Mouse (Mus musculus) heart, postnatal 36 days (tissue): ENCODE measurements around the gene Crabp1. TPM values are rescaled to one million over a fixed set of nuclear protein-coding genes. Genes with fewer than 3 reads are reported as not detected.

Experiments
- DNase-seq, 2 experiments: peaks; one replicate each; pipeline ENCODE4 v3.0.0; 2021 to 2022
- intact Hi-C: fragments of 180-260 bp; cut with DNase I; formaldehyde crosslinking; loops from one replicate; pipeline ENCODE4 v1.15.1; 2025
- total RNA-seq, 2 experiments: library from RNA; stranded (reverse); gene quantifications; 2 replicates each; pipeline ENCODE4 v1.2.3; 2021

Gene Crabp1
- not detected for total RNA-seq

DNA sequence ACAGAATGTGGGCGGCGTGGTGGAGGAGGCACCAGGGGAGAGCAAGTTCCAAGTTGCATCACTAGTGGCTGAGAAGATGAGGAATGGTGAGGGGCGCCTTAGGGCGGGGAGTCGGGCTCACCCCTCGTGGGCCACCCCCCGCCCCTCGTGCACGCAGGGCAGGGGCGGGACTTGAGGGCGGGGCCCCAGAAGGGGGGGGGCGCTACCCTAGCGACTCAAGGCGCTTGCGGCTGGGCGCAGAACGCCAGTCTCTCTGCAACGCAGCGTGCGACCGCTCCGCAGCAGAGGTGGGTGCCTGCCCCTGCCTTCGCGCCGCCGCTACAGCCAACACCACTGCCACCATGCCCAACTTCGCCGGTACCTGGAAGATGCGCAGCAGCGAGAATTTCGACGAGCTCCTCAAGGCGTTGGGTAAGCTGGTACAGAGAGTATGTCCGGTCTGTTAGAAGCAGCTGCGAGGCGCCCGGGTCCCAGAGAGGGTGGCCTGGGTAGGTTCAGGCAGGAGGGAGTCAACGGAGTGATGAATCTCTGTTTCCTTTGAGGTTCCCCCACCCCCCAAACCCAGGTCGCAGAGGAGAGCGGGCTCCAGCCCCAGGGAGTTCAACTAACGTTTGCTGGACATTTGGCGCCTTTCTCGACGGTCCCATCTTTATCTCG lies at the start of gene Crabp1:
Crabp1 (plus strand) TSS at position 188 of the 657 bp plus-strand sequence.
- no peak for DNase-seq
- intact Hi-C loops = no loop called here

DNA sequence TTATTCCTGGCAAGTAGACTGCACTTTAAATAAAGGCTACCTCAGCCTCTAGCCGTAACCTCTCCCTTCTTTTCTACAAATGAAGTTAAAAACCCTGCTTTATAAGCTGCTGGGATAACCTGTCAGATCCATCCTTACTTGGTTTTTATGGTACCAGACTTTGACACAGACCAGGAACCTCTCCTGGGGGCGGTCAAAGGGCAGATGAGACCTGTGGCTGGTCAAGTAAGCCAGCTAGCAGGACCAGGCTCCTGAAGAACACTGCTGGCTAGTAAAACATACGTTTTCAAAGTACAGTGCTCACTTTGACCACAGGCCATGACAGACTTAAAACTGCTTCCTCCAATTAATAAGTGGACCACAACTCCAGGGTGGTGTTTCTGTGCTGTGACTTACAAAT lies 48.8 kb upstream of the Crabp1 start:
- no peak for DNase-seq
- intact Hi-C loops = no loop called here

DNA sequence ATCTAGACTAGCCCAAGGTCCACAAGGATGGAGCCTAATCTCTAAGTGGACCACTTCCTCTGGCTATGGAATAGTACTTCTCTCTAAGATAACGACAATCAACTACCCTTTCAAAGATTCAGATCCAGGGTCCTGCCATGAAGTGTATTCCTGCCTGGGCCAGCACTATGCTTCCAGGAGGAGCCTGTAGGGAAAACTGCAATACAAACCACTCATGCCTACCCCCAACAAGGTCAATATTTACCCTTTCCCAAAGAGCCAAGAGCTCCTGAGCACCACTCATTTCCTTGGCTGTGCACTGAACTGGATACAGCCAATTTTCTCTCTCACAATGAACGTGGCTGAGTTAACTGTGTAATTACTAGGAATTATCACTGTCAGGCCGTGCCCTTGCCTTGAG lies 47.0 kb upstream of the Crabp1 start:
- intact Hi-C loops = no loop called here
- DNase-seq = no peak

DNA sequence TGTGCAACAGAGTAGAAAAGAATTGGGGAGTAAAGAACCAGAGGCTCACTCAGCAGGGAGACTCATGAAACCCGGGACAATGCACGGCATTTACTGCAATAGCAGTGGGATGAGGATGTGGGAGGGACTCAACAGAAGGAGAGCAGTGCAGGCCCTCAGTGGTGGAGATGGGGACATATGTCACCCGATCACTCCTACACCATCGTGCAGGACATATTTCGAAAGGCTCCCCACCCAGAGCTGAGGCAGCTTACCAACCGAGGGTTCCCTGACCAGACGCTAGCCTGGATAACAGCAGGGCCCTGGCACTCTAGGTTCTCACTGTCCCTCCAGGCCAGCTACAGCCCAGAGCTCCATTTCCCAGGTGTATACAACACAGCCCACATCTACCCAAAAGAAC lies 42.4 kb upstream of the Crabp1 start:
- no peak for DNase-seq

DNA sequence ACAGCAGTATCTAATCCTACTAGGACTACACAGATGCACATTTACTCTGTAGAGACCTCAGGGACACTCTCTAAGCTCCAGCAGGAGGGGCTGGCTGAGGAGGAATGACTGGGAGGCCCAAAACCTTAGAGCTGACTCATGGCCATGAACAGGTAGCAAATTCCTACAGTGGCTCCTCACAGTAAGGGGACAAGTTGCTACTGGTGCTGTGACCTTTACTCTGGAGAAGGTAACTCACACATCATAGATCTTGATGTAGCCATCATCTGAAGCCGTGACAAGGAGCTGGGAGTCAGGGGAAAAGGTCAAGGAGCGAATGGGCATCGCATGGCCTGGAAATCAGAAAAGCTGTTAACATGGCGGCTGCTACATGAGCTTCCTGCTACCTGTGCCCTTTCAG lies 42.0 kb upstream of the Crabp1 start:
- DNase-seq = no peak
- intact Hi-C loops = no loop called here

More for the DNA sequence above, 42.4 kb upstream of the Crabp1 start:
- intact Hi-C loops = no loop called here

DNA sequence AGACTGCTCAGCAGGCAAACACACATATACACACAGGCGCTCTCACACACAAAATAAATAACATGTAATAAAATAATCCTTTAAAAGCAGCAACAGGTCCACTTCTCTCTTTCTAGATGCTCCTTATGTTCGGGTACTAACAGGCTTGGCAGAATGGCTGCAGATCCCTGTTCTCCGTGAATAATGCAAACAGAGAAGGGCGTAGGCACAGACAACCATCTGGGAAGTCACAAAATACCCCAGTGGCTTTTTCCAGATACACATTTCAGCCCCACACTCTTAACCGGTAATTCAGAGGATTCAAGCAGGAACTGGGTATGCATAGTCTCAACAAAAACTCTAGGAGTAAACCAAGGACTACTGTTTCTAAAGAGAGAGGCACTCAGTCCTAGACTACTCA lies 38.2 kb upstream of the Crabp1 start:
- DNase-seq = no peak
- intact Hi-C loops = no loop called here

DNA sequence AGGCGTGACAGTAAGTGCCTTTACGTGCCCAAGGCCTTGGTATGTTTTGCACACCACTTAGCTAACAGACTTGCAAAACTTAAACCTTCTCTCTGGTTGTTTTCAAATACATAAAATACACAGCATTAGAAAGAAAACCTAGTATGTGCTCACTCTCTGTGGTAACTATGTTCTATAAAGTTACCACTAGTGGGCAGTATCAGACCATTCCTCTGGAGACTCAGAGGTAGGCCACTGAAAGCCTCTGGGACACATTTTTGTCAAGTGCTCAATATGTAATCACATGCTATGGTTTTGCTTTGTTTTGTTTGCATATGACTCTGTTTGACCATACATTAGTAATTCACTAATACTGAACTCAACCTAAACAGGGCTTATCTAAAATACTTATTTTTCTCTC lies 32.4 kb upstream of the Crabp1 start:
- intact Hi-C loops = loop anchor here (2.0 to 5.0 kb wide), 3 partner anchors 31 to 220 kb away; partner anchors contain the start of genes AY074887 and Psma4
- DNase-seq = no peak

DNA sequence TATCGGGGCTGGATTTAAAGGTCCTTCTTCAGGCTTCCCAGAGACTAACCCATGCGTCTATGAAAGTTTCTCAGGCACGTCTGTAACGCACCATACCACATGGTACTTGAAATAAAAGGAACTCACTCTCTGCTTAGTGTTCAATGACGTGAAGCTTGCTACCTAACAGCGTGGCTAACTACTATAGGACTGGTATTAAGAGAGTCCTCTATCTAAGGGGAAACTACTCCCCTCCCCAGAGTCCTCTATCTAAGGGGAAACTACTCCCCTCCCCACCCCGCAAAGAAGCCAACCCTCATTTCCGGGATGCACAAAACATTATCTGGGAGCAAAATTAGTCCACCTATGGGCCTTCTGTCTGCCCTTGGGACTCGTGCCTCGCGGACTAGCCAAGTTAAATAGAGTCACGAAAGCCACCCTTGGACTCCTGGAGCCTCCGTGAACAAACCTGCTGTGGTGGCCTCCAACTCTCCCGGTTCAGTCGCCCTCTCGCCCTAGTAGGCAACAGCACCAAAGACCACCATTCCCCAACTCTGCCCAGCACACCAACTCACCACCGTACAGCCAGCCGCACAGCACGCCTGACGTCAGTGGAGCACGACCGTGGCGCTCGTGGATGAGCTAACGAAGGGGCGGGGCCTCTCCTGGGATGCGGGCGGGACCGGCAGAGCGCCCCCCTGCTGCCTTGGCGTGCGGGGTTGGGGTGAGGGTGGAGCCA lies 30.5 kb upstream of the Crabp1 start, which contains the start of gene Wdr61:
Wdr61 (minus strand) TSS at position 599 of the 718 bp plus-strand sequence.
- intact Hi-C loops = loop anchor here (2.0 to 5.0 kb wide), 4 partner anchors 33 to 377 kb away; partner anchors contain the start of genes AY074887 and Psma4
- peak; percentile 98 to 99 for DNase-seq

DNA sequence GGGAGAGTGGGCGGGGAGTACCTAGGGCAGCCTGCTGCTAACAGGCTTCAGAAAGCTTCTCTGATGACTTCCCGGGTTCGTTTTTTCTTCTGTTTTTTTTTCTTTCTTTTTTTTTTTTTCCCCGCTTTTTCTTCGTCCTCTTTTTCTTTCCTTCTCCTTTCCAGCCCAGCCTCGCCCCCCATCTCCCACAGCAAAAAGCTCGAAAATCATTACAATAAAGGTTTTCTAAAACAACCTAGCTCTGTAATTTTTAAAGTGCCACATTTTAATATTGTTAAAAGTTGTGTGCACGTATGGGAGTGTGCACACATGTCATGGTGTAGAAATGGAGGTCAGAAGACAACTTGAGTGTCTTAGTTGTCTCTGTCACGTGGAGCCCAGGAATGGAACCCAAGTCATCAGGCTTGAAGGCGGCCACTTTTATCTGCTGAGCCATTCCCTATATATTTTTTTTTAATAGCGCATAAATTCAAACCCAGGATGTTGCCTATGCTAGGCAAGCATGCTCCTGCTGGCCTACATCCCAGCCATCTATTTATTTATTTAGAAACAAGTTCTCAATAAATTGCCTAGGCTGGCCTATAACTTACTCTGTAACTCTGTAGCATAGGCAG lies 29.8 kb upstream of the Crabp1 start:
- no peak for DNase-seq
- intact Hi-C loops = loop anchor here (2.0 to 5.0 kb wide), 2 partner anchors 218 to 376 kb away; partner anchors contain the start of genes AY074887 and Psma4

DNA sequence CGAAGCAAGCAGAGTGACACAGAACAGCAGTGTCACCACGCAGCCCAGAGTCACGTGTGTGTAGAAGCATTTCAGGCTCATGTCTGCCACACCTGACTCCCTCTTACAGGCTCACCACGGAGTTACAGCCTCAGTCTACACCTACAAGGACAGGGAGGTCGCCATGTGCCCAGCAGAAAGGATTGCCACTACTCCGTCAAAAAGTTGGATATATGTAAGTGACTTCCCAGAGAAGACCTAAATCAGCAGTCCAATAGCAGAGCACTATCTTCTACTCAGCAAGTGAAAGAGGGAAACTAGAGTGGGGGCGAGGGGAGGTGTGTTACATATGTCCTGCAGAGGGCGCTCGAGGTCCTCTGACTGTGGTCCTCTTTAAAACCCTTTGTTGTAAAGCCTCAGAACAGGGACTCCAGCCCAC lies 28.3 kb upstream of the Crabp1 start:
- peak; percentile 21 to 34 for DNase-seq

DNA sequence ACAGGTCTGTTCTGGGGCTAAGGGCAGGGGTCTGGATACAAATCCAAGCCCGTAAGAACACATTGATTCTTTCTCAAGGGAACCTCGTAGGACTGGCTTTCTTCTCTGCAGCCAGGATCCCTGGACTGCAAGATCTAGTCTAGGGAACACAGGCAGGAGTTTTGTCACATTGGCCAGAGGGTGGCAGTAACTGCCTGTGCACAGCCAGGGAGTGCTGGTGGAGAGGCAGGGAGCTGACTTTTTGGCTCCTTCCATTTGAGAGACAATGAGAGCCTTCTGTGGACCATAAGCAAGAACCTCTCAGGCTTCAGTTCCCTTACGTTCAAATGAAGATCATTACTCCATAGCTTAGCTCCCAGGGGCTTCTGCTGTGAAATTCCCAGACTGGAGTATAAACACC lies 26.2 kb upstream of the Crabp1 start:
- intact Hi-C loops = loop anchor here (2.0 kb wide), 1 partner anchor 82 kb away; no protein-coding TSS in a partner anchor
- peak; percentile 15 to 28 for DNase-seq

More for the DNA sequence above, 28.3 kb upstream of the Crabp1 start:
- intact Hi-C loops = loop anchor here (1.0 kb wide), 1 partner anchor 161 kb away; no protein-coding TSS in a partner anchor

DNA sequence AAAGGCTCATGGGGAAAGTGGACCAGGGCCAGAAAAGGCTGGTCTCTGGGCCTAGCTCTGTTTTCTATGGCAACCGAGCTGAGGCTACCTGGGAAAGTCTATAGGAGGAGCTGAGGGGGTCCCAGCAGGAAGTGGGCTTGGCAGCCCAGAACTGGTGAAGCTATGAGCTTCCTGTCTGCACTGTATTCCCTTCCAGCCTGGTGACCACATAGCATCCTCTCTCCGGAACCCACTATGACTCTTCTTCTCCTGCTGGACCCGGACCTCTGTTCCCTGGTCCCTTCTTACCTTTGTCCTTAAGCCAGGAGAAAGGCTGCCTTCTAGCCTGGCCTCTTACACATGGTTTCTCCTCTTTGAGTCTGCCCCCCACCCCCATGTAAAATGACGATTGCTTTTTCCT lies 20.7 kb upstream of the Crabp1 start:
- DNase-seq = no peak

DNA sequence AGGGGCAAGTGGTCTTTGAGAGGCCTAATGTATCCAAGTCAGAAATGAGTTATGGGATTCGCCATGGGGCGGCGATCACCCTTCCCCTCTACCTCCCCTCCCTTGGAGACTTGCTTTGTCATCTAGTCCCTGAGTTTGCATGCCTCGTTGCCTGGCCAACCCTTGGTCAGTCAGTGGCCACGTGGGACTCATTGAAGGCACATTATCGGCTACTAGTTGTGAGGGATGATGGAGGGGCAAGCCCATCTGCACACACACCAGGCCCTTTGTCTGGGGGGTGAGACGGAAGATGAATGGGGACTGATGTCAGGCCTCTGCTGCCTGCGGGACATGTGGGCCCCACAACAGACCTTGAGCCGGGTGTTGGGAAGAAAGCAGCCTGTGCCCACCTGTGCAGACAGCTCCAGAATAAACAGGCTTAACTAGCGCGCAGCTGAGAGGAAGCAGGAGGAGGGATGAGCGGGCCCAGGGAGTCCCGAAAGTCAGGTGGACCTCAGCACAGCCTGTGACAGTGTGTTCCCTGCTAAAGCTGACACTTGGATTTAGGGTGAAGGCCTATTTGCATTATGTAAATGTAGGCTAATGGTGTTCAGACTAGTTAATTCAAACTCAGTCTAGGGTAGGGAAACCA lies 18.7 kb upstream of the Crabp1 start:
- DNase-seq = no peak
- intact Hi-C loops = no loop called here

More for the DNA sequence above, 20.7 kb upstream of the Crabp1 start:
- intact Hi-C loops = no loop called here

DNA sequence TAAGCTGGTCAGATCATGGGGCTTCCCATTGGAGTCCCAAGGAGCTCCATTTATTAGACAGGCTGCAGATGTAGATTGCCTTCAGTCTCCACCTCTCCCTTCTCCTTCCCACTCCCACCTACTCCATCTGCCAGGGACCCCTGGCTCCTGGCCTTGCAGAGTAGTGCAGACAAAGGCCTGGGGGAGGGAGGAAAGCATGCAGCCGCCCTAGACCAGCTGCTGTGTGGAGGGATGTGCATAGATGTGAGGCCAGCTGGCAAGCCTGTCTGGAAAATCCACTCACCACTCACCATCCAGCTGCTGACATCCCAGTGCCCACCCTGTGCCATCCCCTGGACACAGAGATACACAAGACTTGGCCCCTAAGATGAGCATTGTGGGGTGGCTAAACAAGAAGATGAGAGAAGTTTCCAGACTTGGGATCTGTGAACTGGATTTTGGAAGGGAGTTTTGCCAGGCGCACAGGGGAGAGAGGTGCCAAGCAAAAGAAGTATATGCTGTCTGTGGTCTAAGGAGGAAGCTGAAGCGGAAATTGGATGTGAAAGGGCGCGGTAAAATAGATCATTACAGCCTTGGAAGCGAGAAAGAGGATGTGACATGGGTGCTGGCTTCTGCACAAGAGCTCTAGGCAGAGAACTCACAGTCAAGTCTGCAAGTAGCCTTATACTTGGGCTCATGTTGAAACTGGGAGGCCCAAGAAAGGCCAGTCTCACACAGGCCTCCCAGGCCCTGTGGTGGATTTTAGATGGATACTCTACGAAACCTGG lies 14.2 kb upstream of the Crabp1 start:
- intact Hi-C loops = no loop called here
- no peak for DNase-seq

DNA sequence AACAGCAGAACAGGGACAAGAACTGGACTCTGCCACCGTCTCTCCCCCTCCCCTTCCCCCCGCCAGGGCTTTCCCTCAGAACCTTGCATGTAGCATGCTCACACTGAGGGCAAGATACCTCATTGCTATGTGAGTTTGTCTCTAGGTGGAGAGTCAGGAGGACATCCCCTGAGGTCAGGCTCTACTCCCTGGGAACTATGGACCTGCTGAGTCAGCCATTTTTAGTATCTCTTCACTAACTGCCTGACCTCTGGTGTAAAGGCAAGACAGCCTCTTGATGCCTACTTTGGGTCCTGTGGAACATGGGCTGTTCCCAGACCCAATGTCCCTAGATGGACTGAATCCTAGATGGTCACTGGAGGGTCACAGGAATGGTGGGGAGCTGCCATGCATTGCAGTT lies 12.9 kb upstream of the Crabp1 start:
- no peak for DNase-seq
- intact Hi-C loops = no loop called here

DNA sequence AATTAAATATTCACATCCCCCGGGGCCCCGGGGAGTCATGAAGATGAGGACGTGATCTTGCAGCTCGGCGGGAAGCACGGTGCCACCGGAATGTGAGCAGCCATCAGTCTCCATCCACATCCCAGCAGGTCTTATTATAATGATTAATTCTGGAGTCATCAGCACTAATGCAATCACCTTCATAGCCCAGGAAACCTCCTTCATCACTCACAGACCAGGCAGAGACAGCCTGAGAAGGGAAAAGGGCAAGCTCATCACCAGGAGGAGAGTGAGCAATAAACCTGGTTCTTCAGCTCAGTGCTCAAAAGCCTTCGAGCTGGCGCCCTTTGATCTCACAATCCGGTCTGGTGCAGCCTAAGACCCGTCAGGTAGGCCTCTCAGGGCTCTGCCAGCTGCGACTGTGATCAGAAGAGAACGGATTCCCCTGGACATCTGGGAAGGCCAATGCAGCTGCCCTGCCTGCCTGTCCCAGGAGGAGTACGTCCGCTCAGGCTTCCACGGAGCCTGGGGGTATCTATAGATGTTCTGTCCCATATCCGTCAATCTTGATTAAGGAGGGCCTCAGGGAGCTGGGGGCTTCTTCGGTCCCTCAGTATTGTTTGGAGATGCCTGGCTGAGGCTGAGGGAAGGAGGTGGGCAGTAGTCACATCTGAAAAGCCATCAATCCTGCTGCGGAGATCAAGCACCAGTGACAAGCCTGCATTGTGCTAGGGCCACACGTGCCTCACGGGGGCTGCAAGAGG lies 12.2 kb upstream of the Crabp1 start:
- intact Hi-C loops = no loop called here
- no peak for DNase-seq

DNA sequence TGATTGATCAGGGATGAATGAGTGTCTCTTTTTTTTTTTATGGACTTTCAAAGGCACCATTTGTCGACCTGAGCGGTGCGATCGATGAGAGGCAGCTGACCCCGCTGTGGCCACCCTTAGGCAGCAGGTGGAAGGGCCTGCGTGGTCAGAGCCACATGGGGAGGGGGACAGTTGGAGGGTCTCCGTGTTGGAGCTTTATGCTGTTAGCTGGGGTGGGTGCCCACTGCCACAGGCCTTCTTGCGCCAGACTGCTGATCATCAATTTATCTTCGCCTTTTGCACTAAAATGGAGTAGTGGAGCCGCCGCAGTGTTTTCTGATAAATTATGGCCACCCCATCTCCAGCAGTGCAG lies 11.6 kb upstream of the Crabp1 start:
- intact Hi-C loops = no loop called here
- no peak for DNase-seq

DNA sequence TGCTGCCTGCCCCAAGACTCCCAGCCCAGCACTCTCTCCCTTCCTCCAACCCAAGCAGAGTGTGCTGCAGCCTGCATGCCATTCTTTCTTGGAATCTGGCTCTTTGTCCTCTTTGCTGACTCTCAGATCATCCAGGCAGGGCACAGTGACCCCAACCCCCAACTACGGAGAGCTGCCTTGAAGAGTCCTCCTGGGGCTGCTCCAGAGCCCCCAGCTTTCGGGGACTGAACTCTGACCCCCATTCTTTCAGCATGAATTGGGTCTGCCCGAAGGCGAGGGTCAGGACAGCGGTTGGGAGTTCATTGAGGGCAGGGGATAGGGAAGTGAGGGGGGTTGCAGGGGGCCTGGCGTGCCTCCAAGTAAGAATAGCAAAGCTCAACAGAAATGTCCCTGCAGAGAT lies 5.0 kb upstream of the Crabp1 start:
- DNase-seq = no peak
- intact Hi-C loops = no loop called here

DNA sequence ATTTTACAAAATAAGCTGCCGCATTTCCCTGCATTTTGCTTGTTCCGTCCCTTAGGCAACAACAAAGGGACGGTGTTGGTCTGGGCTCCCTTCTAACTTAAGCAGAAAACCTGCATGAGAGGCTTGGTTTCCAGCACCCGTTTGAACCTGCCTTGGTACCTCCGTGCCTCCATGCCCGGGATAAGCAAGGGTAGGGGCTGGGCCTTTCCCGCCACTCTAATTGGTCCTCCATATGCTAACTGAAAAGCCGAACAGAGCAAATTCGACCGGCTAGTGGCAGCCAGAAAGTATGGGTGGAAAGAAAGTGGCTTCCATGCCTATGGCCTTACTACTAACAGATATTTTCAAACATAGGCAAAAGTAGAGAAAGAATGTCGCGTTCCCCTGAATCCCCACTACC lies 457 bp upstream of the Crabp1 start:
- no peak for DNase-seq
- intact Hi-C loops = no loop called here
